Mouse (Mus musculus) liver, postnatal 0 days (tissue): Measurements from ENCODE around the gene Cdh11.

ENCODE experiments used
- CTCF ChIP-seq: sonication (generic); IDR thresholded peaks from 2 replicates; pipeline ENCODE4 v1.5.1; 2016; ENCODE audit warnings: antibody characterized with exemption, low read depth
- EP300 ChIP-seq: IDR thresholded peaks from 2 replicates; pipeline ENCODE4 v1.6.1; 2016; ENCODE audit warnings: antibody characterized with exemption, low read depth, mild to moderate bottlenecking

GRCm38 (mm10) chr8:102693465-102693864, 92.0 kb downstream of the Cdh11 start:
- no peak for TF ChIP-seq CTCF
- TF ChIP-seq EP300: no peak
